Mouse (Mus musculus): Measurements from ENCODE around the gene Oma1.

Gene Oma1

GRCm38 (mm10) chr4:103358941-103359448, 45.4 kb downstream of the Oma1 start:
- no peak for DNase-seq (ENCODE audit: low spot score)

GRCm38 (mm10) chr4:103382171-103382570, 68.6 kb downstream of the Oma1 start:
- DNase-seq (ENCODE audit: low spot score): no peak

- no peak for DNase-seq (ENCODE audit: low spot score)
Observed at GRCm38 (mm10) chr4:103385031-103385430, 71.4 kb downstream of the Oma1 start.

- DNase-seq (ENCODE audit: low spot score): no peak
Observed at GRCm38 (mm10) chr4:103385835-103386787, 72.5 kb downstream of the Oma1 start.

- DNase-seq (ENCODE audit: low spot score): no peak
Observed at GRCm38 (mm10) chr4:103387292-103387691, 73.7 kb downstream of the Oma1 start.

GRCm38 (mm10) chr4:103388530-103389178, 75.0 kb downstream of the Oma1 start:
- DNase-seq (ENCODE audit: low spot score): no peak

- no peak for DNase-seq (ENCODE audit: low spot score)
Observed at GRCm38 (mm10) chr4:103389583-103389982, 76.0 kb downstream of the Oma1 start.

GRCm38 (mm10) chr4:103390499-103390898, 76.9 kb downstream of the Oma1 start:
- no peak for DNase-seq (ENCODE audit: low spot score)

GRCm38 (mm10) chr4:103395066-103395465, 81.5 kb downstream of the Oma1 start:
- no peak for DNase-seq (ENCODE audit: low spot score)

GRCm38 (mm10) chr4:103395905-103396304, 82.3 kb downstream of the Oma1 start:
- no peak for DNase-seq (ENCODE audit: low spot score)

GRCm38 (mm10) chr4:103396876-103397275, 83.3 kb downstream of the Oma1 start:
- DNase-seq (ENCODE audit: low spot score): no peak

GRCm38 (mm10) chr4:103402581-103402980, 89.0 kb downstream of the Oma1 start:
- no peak for DNase-seq (ENCODE audit: low spot score)

- no peak for DNase-seq (ENCODE audit: low spot score)
Observed at GRCm38 (mm10) chr4:103405321-103405720, 91.7 kb downstream of the Oma1 start.

GRCm38 (mm10) chr4:103410217-103410799, 96.7 kb downstream of the Oma1 start:
- DNase-seq (ENCODE audit: low spot score): no peak
